ENCODE assay signal across 25 mouse cellular contexts in the genomic region with DNA sequence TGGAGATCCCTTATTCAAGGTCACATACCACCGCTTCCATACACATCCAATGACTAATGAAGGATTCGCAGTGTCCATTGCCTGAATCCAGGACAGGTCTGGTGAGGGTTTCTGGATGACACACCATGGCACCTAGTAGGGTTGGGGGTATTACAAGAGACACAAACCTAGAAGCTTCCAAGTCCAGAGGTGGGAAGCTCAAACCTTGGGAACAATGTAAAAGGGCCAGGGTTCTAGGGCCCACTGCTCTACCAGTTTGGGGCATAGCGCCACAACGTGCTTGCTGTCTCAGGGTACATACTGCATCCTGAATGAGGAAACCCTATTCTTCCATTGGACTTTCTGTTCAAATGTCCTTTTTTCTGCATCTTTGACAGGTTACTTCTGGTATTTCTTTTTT. TPM values are rescaled to one million over a fixed set of nuclear protein-coding genes. Genes with fewer than 3 reads are reported as not detected.
A peak's percentile ranks its signal among the peaks of the same experiment; 100 is the strongest.
DNase-seq lines count a peak whose midpoint lies in the region; ATAC-seq and TF ChIP-seq lines count a peak whose summit lies in the region.
"Had no signal": no experiment of that assay in that cellular context is flagged by ENCODE, and none has a peak within 500 bp of the region (broad histone marks: within the 10 kb centered on the region; RNA-seq: fewer than 3 reads in every experiment).

No protein-coding gene starts in this region.

- H3K9me3 ChIP-seq in forebrain, postnatal 0 days (ENCODE audit: low read length): no peaks in the 10 kb centered on the region
- no peaks in the 10 kb centered on the region; the same call in 1 of the 2 replicates for H3K9me3 ChIP-seq in forebrain, embryonic 10.5 days
- no peaks in the 10 kb centered on the region for H3K9me3 ChIP-seq in midbrain, postnatal 0 days (ENCODE audit: low read length)
- H3K9me3 ChIP-seq in midbrain, embryonic 10.5 days (replicated peaks): no peaks in the 10 kb centered on the region
- H3K9me3 ChIP-seq: embryonic facial prominence, embryonic 12.5 days; heart, embryonic 13.5 days; hindbrain, embryonic 12.5 days had no signal

- no peak for TF ChIP-seq CTCF in forebrain, postnatal 0 days (IDR thresholded peaks at IDR 0.05; ENCODE audit: low read depth)
- TF ChIP-seq CTCF in midbrain, postnatal 0 days (IDR thresholded peaks at IDR 0.05): no peak
- TF ChIP-seq CTCF in bone marrow macrophage, adult 2 months (IDR thresholded peaks at IDR 0.05; ENCODE audit: low read depth, low read length): no peak

- H3K4me3 ChIP-seq in forebrain, postnatal 0 days (ENCODE audit: low read depth, low read length): no peak overlapping the region
- no peak overlapping the region for H3K4me3 ChIP-seq in forebrain, embryonic 10.5 days
- H3K4me3 ChIP-seq in midbrain, postnatal 0 days (ENCODE audit: low read depth, low read length): no peak overlapping the region
- no peak overlapping the region for H3K4me3 ChIP-seq in midbrain, embryonic 10.5 days
- no peak overlapping the region for H3K4me3 ChIP-seq in bone marrow macrophage, adult 2 months (ENCODE audit: insufficient read depth, low read length)
- H3K4me3 ChIP-seq: embryonic facial prominence, embryonic 12.5 days; heart, adult 2 months; heart, embryonic 13.5 days; hindbrain, embryonic 12.5 days had no signal

- ATAC-seq in forebrain, postnatal 0 days: peak; percentile 19; the same call in 1 of the 2 replicates
- ATAC-seq in midbrain, postnatal 0 days (ENCODE audit: low FRiP score): peak; percentile 38; the same call in 1 of the 2 replicates
- ATAC-seq: forebrain, embryonic 14.5 days; hindbrain, embryonic 16.5 days had no signal

- H3K27me3 ChIP-seq in forebrain, postnatal 0 days (ENCODE audit: insufficient read depth, low read length): no peaks in the 10 kb centered on the region
- H3K27me3 ChIP-seq in forebrain, embryonic 10.5 days (ENCODE audit: poor library complexity, severe bottlenecking): no peaks in the 10 kb centered on the region
- no peaks in the 10 kb centered on the region for H3K27me3 ChIP-seq in midbrain, postnatal 0 days (ENCODE audit: insufficient read depth, low read length)
- no peaks in the 10 kb centered on the region for H3K27me3 ChIP-seq in midbrain, embryonic 10.5 days (ENCODE audit: low read depth, poor library complexity, severe bottlenecking)
- H3K27me3 ChIP-seq: embryonic facial prominence, embryonic 12.5 days; heart, embryonic 13.5 days; hindbrain, embryonic 12.5 days had no signal

- H3K9ac ChIP-seq in forebrain, postnatal 0 days: no peak overlapping the region
- no peak overlapping the region for H3K9ac ChIP-seq in midbrain, postnatal 0 days (replicated peaks; ENCODE audit: low read length, poor library complexity, severe bottlenecking)
- H3K9ac ChIP-seq: embryonic facial prominence, embryonic 12.5 days; heart, embryonic 13.5 days; hindbrain, embryonic 12.5 days had no signal

- H3K4me2 ChIP-seq in forebrain, postnatal 0 days (ENCODE audit: low read depth): no peak overlapping the region
- H3K4me2 ChIP-seq in midbrain, postnatal 0 days (ENCODE audit: low read depth, low read length, poor library complexity, severe bottlenecking): no peak overlapping the region
- H3K4me2 ChIP-seq: embryonic facial prominence, embryonic 12.5 days; heart, embryonic 13.5 days; hindbrain, embryonic 12.5 days had no signal

- WGBS in forebrain, postnatal 0 days: over 99% methylated on average over 4 of the region's 4 CpGs
- WGBS in forebrain, embryonic 10.5 days: 95% methylated on average over 4 of the region's 4 CpGs
- WGBS in midbrain, postnatal 0 days: 93% methylated on average over 4 of the region's 4 CpGs
- WGBS in midbrain, embryonic 10.5 days: 89% methylated on average over 4 of the region's 4 CpGs

- H3K4me1 ChIP-seq in forebrain, postnatal 0 days (ENCODE audit: insufficient read depth): no peaks in the 10 kb centered on the region
- H3K4me1 ChIP-seq in forebrain, embryonic 10.5 days: no peaks in the 10 kb centered on the region
- no peaks in the 10 kb centered on the region for H3K4me1 ChIP-seq in midbrain, postnatal 0 days (ENCODE audit: insufficient read depth, low read length)
- no peaks in the 10 kb centered on the region for H3K4me1 ChIP-seq in midbrain, embryonic 10.5 days
- H3K4me1 ChIP-seq in bone marrow macrophage, adult 2 months (ENCODE audit: control insufficient read depth, insufficient read depth, low read length): peaks cover 30% of the 10 kb centered on the region
- H3K4me1 ChIP-seq: embryonic facial prominence, embryonic 12.5 days; heart, embryonic 13.5 days; hindbrain, embryonic 12.5 days had no signal

- no peak for TF ChIP-seq POLR2A in bone marrow macrophage, adult 2 months (IDR thresholded peaks at IDR 0.05; ENCODE audit: borderline replicate concordance, low read depth, low read length)

- no peak overlapping the region for H3K27ac ChIP-seq in forebrain, postnatal 0 days (ENCODE audit: low read depth, low read length)
- no peak overlapping the region for H3K27ac ChIP-seq in forebrain, embryonic 10.5 days
- no peak overlapping the region for H3K27ac ChIP-seq in midbrain, postnatal 0 days (ENCODE audit: low read depth, low read length)
- no peak overlapping the region for H3K27ac ChIP-seq in midbrain, embryonic 10.5 days (replicated peaks)
- H3K27ac ChIP-seq in bone marrow macrophage, adult 2 months (ENCODE audit: insufficient read depth, low read depth, low read length): 0 out of 2 replicates have a peak overlapping the region, but pooled peaks have one; percentile 15
- H3K27ac ChIP-seq: embryonic facial prominence, embryonic 12.5 days; heart, adult 2 months; heart, embryonic 13.5 days; hindbrain, embryonic 12.5 days had no signal

- H3K36me3 ChIP-seq in forebrain, postnatal 0 days (ENCODE audit: insufficient read depth): peaks cover 3% of the 10 kb centered on the region
- peaks cover 43% of the 10 kb centered on the region for H3K36me3 ChIP-seq in forebrain, embryonic 10.5 days (replicated peaks)
- peaks cover 13% of the 10 kb centered on the region for H3K36me3 ChIP-seq in midbrain, postnatal 0 days (ENCODE audit: insufficient read depth, low read length)
- H3K36me3 ChIP-seq in midbrain, embryonic 10.5 days: peaks cover 40% of the 10 kb centered on the region

- no peak for DNase-seq in forebrain, postnatal 0 days
- no peak for DNase-seq in forebrain, embryonic 10.5 days (ENCODE audit: extremely low spot score, low spot score)
- DNase-seq in midbrain, postnatal 0 days (ENCODE audit: low spot score): no peak
- no peak for DNase-seq in midbrain, embryonic 10.5 days (ENCODE audit: low spot score)
- no peak for DNase-seq in ovary, postnatal 14 days (ENCODE audit: low spot score)
- DNase-seq in heart, adult 8-10 months (ENCODE audit: low spot score): no peak
- DNase-seq: adrenal gland, adult 8-10 months; adrenal gland, postnatal 36 days; cerebellum, adult 11-12 months; cerebellum, adult 9-10 months; cerebellum, postnatal 25 days; heart, adult 2 months; heart, postnatal 36 days had no signal

RNA-seq across cellular contexts. Expression of a gene that starts 8.8 kb away (rescaled TPM):
- 0.24 TPM in 1 of 2 replicates, not detected in the other for total RNA-seq in forebrain, postnatal 0 days (2014; rRNA removed)
- not detected in 2 replicates for polyA plus RNA-seq in forebrain, postnatal 0 days (2015; fragmentation: Nextera tagmentation; extraction: Ambion mirVana)
- polyA plus RNA-seq in forebrain, embryonic 10.5 days (2016; fragmentation: Nextera tagmentation; extraction: Ambion mirVana): not detected in 2 replicates
- not detected in 2 replicates for total RNA-seq in midbrain, postnatal 0 days (2014; rRNA removed)
- polyA plus RNA-seq in midbrain, postnatal 0 days (2015; fragmentation: Nextera tagmentation; extraction: Ambion mirVana): 0.09 TPM in 1 of 2 replicates, not detected in the other
- 0.06 TPM in 1 of 2 replicates, not detected in the other for polyA plus RNA-seq in midbrain, embryonic 10.5 days (2016; fragmentation: Nextera tagmentation; extraction: Ambion mirVana)
- 0.51 and 1.0 TPM in 2 replicates for polyA plus RNA-seq in bone marrow macrophage, adult 2 months (2012; ENCODE audit: insufficient read depth, insufficient read length, missing spikeins)
- under 1 TPM in 1 of 4 experiments, not detected in 3; 0.06 TPM for total RNA-seq in heart, adult 8-10 months (2022)
- total RNA-seq: gastrocnemius, adult 8-10 months had no signal
- polyA plus RNA-seq: forebrain, embryonic 14.5 days; heart, postnatal 0 days had no signal

RNA-seq across cellular contexts. Expression of a gene that starts 12.9 kb away (rescaled TPM):
- total RNA-seq in forebrain, postnatal 0 days (2014; rRNA removed): 24.9 and 33.4 TPM in 2 replicates
- 17.5 and 34.3 TPM in 2 replicates for polyA plus RNA-seq in forebrain, postnatal 0 days (2015; fragmentation: Nextera tagmentation; extraction: Ambion mirVana)
- 67.5 and 78.3 TPM in 2 replicates for polyA plus RNA-seq in forebrain, embryonic 10.5 days (2016; fragmentation: Nextera tagmentation; extraction: Ambion mirVana)
- total RNA-seq in midbrain, postnatal 0 days (2014; rRNA removed): 33.5 and 36.9 TPM in 2 replicates
- 32.5 and 42.2 TPM in 2 replicates for polyA plus RNA-seq in midbrain, postnatal 0 days (2015; fragmentation: Nextera tagmentation; extraction: Ambion mirVana)
- 67.2 and 68.3 TPM in 2 replicates for polyA plus RNA-seq in midbrain, embryonic 10.5 days (2016; fragmentation: Nextera tagmentation; extraction: Ambion mirVana)
- 198 and 227 TPM in 2 replicates for polyA plus RNA-seq in bone marrow macrophage, adult 2 months (2012; ENCODE audit: insufficient read depth, insufficient read length, missing spikeins)
- 10 to 100 TPM; 14.1 to 18.6 (median 17.4) TPM for total RNA-seq in heart, adult 8-10 months (2022)

RNA-seq across cellular contexts. Expression of a gene that starts 41.0 kb away (rescaled TPM):
- 0.24 and 9.9 TPM in 2 replicates for total RNA-seq in forebrain, postnatal 0 days (2014; rRNA removed)
- 2.2 and 2.4 TPM in 2 replicates for polyA plus RNA-seq in forebrain, postnatal 0 days (2015; fragmentation: Nextera tagmentation; extraction: Ambion mirVana)
- 0.37 and 0.88 TPM in 2 replicates for polyA plus RNA-seq in forebrain, embryonic 10.5 days (2016; fragmentation: Nextera tagmentation; extraction: Ambion mirVana)
- total RNA-seq in midbrain, postnatal 0 days (2014; rRNA removed): 1.3 and 2.3 TPM in 2 replicates
- polyA plus RNA-seq in midbrain, postnatal 0 days (2015; fragmentation: Nextera tagmentation; extraction: Ambion mirVana): 2.2 and 2.6 TPM in 2 replicates
- polyA plus RNA-seq in midbrain, embryonic 10.5 days (2016; fragmentation: Nextera tagmentation; extraction: Ambion mirVana): 0.62 and 0.67 TPM in 2 replicates
- polyA plus RNA-seq in bone marrow macrophage, adult 2 months (2012; ENCODE audit: insufficient read depth, insufficient read length, missing spikeins): not detected in 2 replicates
- total RNA-seq in heart, adult 8-10 months (2022): not detected
- total RNA-seq: adrenal gland, postnatal 36 days; gastrocnemius, adult 8-10 months; gastrocnemius, postnatal 4 days; heart, adult 2 months; heart, postnatal 36 days had no signal
- polyA plus RNA-seq: heart, adult 2 months; heart, embryonic 13.5 days; heart, postnatal 0 days had no signal

RNA-seq across cellular contexts. Expression of a gene that starts 41.6 kb away (rescaled TPM):
- total RNA-seq in forebrain, postnatal 0 days (2014; rRNA removed): not detected in 2 replicates
- polyA plus RNA-seq in forebrain, postnatal 0 days (2015; fragmentation: Nextera tagmentation; extraction: Ambion mirVana): 0.52 TPM in 1 of 2 replicates, not detected in the other
- polyA plus RNA-seq in forebrain, embryonic 10.5 days (2016; fragmentation: Nextera tagmentation; extraction: Ambion mirVana): not detected in 2 replicates
- not detected in 2 replicates for total RNA-seq in midbrain, postnatal 0 days (2014; rRNA removed)
- not detected in 2 replicates for polyA plus RNA-seq in midbrain, postnatal 0 days (2015; fragmentation: Nextera tagmentation; extraction: Ambion mirVana)
- polyA plus RNA-seq in midbrain, embryonic 10.5 days (2016; fragmentation: Nextera tagmentation; extraction: Ambion mirVana): not detected in 2 replicates
- polyA plus RNA-seq in bone marrow macrophage, adult 2 months (2012; ENCODE audit: insufficient read depth, insufficient read length, missing spikeins): not detected in 2 replicates
- not detected for total RNA-seq in heart, adult 8-10 months (2022)
- total RNA-seq: adrenal gland, adult 8-10 months; adrenal gland, postnatal 36 days; gastrocnemius, adult 8-10 months; gastrocnemius, postnatal 4 days; heart, adult 2 months; heart, postnatal 36 days had no signal
- polyA plus RNA-seq: C2C12; cortical plate, adult 2 months; embryonic facial prominence, embryonic 12.5 days; forebrain, embryonic 14.5 days; heart, adult 2 months; heart, embryonic 13.5 days; heart, postnatal 0 days; hindbrain, embryonic 12.5 days; hindbrain, embryonic 16.5 days; intestine, embryonic 14.5 days had no signal

RNA-seq across cellular contexts. Expression of a gene that starts 58.3 kb away (rescaled TPM):
- total RNA-seq in forebrain, postnatal 0 days (2014; rRNA removed): 9.5 and 9.7 TPM in 2 replicates
- polyA plus RNA-seq in forebrain, postnatal 0 days (2015; fragmentation: Nextera tagmentation; extraction: Ambion mirVana): 8.2 and 11.2 TPM in 2 replicates
- 23.9 and 24.4 TPM in 2 replicates for polyA plus RNA-seq in forebrain, embryonic 10.5 days (2016; fragmentation: Nextera tagmentation; extraction: Ambion mirVana)
- total RNA-seq in midbrain, postnatal 0 days (2014; rRNA removed): 8.8 and 12.3 TPM in 2 replicates
- polyA plus RNA-seq in midbrain, postnatal 0 days (2015; fragmentation: Nextera tagmentation; extraction: Ambion mirVana): 10.7 and 11.7 TPM in 2 replicates
- 24.1 and 26.7 TPM in 2 replicates for polyA plus RNA-seq in midbrain, embryonic 10.5 days (2016; fragmentation: Nextera tagmentation; extraction: Ambion mirVana)
- 128 and 141 TPM in 2 replicates for polyA plus RNA-seq in bone marrow macrophage, adult 2 months (2012; ENCODE audit: insufficient read depth, insufficient read length, missing spikeins)
- total RNA-seq in heart, adult 8-10 months (2022): 10 to 100 TPM; 16.7 to 27.6 (median 21.9) TPM
